Mouse (Mus musculus): ENCODE results near the gene Olfr169. TPM values are rescaled to one million over a fixed set of nuclear protein-coding genes. Genes with fewer than 3 reads are reported as not detected.

Olfr169 gene
- total and polyA plus RNA-seq, 2 experiments from 2014 or later = not detected

- H3K36me3 ChIP-seq (replicated peaks; ENCODE audit: control insufficient read depth, insufficient read depth, low read length) = no peaks in the 10 kb centered on the region
- no peaks in the 10 kb centered on the region for H3K27me3 ChIP-seq (ENCODE audit: control insufficient read depth, insufficient read depth, low read length)
- no peak within 1 kb of the TSS for H3K27ac ChIP-seq (ENCODE audit: low read depth)
- H3K4me2 ChIP-seq (ENCODE audit: low read depth, low read length) = no peak within 1 kb of the TSS
- 52% methylated on average over 2 of the region's 2 CpGs for WGBS
- no peaks in the 10 kb centered on the region for H3K9me3 ChIP-seq (replicated peaks; ENCODE audit: control insufficient read depth, low read length)
- H3K9ac ChIP-seq (replicated peaks; ENCODE audit: low read depth, low read length) = no peak within 1 kb of the TSS
- ATAC-seq (ENCODE audit: insufficient read depth, low read depth) (no peak), DNase-seq (ENCODE audit: low spot score) (no peak)
- no peaks in the 10 kb centered on the region for H3K4me1 ChIP-seq (ENCODE audit: control insufficient read depth, insufficient read depth)
- no peak within 1 kb of the TSS for H3K4me3 ChIP-seq (ENCODE audit: low read depth, low read length)
- TF ChIP-seq EP300 (IDR thresholded peaks at IDR 0.05; ENCODE audit: low read depth) (no peak), CTCF (IDR thresholded peaks at IDR 0.05; ENCODE audit: low read depth) (no peak)
Observed at GRCm38 (mm10) chr16:19522166-19522565, 49.4 kb downstream of the Olfr169 start, which contains the start of gene Olfr167. Olfr167 (minus strand) TSS chr16:19522266.

Other genes with a start within 250 kb of the Olfr169 start
- gene Olfr165, start 148.7 kb downstream of the Olfr169 start, total RNA-seq (2014; rRNA removed; ENCODE audit: low replicate concordance) = not detected in 2 replicates
- gene Olfr165, start 148.7 kb downstream of the Olfr169 start, polyA plus RNA-seq (2015; fragmentation: Nextera tagmentation; extraction: Ambion mirVana) = not detected in 2 replicates
- not detected in 2 replicates for gene Olfr166, start 88.1 kb downstream of the Olfr169 start, total RNA-seq (2014; rRNA removed; ENCODE audit: low replicate concordance)
- not detected in 2 replicates for gene Olfr166, start 88.1 kb downstream of the Olfr169 start, polyA plus RNA-seq (2015; fragmentation: Nextera tagmentation; extraction: Ambion mirVana)
- gene Olfr167, start 49.5 kb downstream of the Olfr169 start, total RNA-seq (2014; rRNA removed; ENCODE audit: low replicate concordance) = not detected in 2 replicates
- not detected in 2 replicates for gene Olfr167, start 49.5 kb downstream of the Olfr169 start, polyA plus RNA-seq (2015; fragmentation: Nextera tagmentation; extraction: Ambion mirVana)
- not detected in 2 replicates for gene Olfr168, start 36.3 kb downstream of the Olfr169 start, total RNA-seq (2014; rRNA removed; ENCODE audit: low replicate concordance)
- not detected in 2 replicates for gene Olfr168, start 36.3 kb downstream of the Olfr169 start, polyA plus RNA-seq (2015; fragmentation: Nextera tagmentation; extraction: Ambion mirVana)
- not detected in 2 replicates for gene Olfr170, start 40.1 kb upstream of the Olfr169 start, total RNA-seq (2014; rRNA removed; ENCODE audit: low replicate concordance)
- not detected in 2 replicates for gene Olfr170, start 40.1 kb upstream of the Olfr169 start, polyA plus RNA-seq (2015; fragmentation: Nextera tagmentation; extraction: Ambion mirVana)
- not detected in 2 replicates for gene Olfr171, start 58.1 kb upstream of the Olfr169 start, total RNA-seq (2014; rRNA removed; ENCODE audit: low replicate concordance)
- not detected in 2 replicates for gene Olfr171, start 58.1 kb upstream of the Olfr169 start, polyA plus RNA-seq (2015; fragmentation: Nextera tagmentation; extraction: Ambion mirVana)
- not detected in 2 replicates for gene Lamp3, start 134.6 kb upstream of the Olfr169 start, total RNA-seq (2014; rRNA removed; ENCODE audit: low replicate concordance)
- 0.04 and 0.08 TPM in 2 replicates for gene Lamp3, start 134.6 kb upstream of the Olfr169 start, polyA plus RNA-seq (2015; fragmentation: Nextera tagmentation; extraction: Ambion mirVana)
- gene B3gnt5, start 188.4 kb upstream of the Olfr169 start, total RNA-seq (2014; rRNA removed; ENCODE audit: low replicate concordance) = 11.4 and 13.4 TPM in 2 replicates
- 2.8 and 4.5 TPM in 2 replicates for gene B3gnt5, start 188.4 kb upstream of the Olfr169 start, polyA plus RNA-seq (2015; fragmentation: Nextera tagmentation; extraction: Ambion mirVana)

Data from heart, postnatal 0 days (tissue).